Mouse (Mus musculus): ENCODE results near the gene Clcn7. TPM values are rescaled to one million over a fixed set of nuclear protein-coding genes. Genes with fewer than 3 reads are reported as not detected.

The Clcn7 gene
- total RNA-seq (2021), result 10 to 100 TPM; 27.5 to 28.9 TPM
- long read RNA-seq, experiment 1, full-length matches to known transcripts, result 12 of 23 reads
- long read RNA-seq, experiment 1, partial matches to known transcripts, result 5 of 23 reads
- long read RNA-seq, experiment 1, other reads (novel, unspliced or antisense), result 6 of 23 reads
- long read RNA-seq, experiment 2, full-length matches to known transcripts, result 16 of 33 reads
- long read RNA-seq, experiment 2, partial matches to known transcripts, result 13 of 33 reads
- long read RNA-seq, experiment 2, other reads (novel, unspliced or antisense), result 4 of 33 reads

DNA sequence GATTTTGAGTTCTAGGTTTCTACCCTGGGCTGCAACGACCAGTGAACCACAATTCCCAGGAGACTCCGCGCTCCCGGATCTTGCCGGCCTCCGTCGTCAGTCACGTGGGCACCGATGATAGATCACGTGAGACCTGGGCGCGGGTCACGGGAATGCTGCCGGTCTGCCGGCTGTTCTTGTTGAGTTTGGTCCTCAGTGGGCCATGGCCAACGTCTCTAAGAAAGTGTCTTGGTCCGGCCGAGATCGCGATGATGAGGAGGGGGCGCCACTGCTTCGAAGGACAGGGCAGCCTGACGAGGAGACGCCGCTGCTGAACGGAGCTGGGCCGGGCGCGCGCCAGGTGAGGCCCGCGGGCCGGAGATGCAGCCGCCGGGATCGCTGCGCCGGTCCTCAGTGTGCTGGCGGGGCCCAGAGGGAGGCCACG, at the start of gene Clcn7:
TSS of gene Clcn7 (plus strand) at position 117 of the 424 bp plus-strand sequence.
- peak; percentile 92 to 95 for DNase-seq
- intact Hi-C loops (cut with DNase I), result loop anchor here (2.0 kb wide), 1 partner anchor 16 kb away; no protein-coding TSS in a partner anchor

DNA sequence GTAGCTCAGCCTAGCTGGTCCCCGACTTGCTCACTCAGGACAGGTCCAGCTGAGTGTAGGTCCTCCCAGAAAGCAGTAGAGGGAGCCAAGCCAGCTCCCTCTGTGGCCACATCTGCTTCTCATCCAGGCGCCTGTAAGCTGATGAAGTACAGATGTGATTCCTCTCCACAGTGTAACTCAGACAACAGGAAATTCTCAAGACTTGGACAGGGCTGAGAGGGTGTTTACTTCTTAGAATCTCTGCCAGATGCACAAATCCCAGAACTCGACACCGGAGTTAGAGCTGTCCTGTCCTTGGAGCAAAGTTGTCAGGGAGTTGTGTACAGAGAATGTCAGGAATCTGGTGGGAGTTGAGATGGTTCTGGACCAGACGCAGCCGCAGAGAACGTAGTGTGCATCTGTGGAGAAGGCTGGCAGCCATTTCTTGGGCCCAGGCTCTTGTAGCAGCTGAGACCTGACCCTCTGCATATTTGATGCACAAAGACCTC, 49.7 kb upstream of the Clcn7 start, which contains the start of gene Tmem204:
TSS of gene Tmem204 (minus strand) at position 148 of the 488 bp plus-strand sequence.
- peak; percentile 76 to 80 for DNase-seq
- intact Hi-C loops (cut with DNase I), result no loop called here

DNA sequence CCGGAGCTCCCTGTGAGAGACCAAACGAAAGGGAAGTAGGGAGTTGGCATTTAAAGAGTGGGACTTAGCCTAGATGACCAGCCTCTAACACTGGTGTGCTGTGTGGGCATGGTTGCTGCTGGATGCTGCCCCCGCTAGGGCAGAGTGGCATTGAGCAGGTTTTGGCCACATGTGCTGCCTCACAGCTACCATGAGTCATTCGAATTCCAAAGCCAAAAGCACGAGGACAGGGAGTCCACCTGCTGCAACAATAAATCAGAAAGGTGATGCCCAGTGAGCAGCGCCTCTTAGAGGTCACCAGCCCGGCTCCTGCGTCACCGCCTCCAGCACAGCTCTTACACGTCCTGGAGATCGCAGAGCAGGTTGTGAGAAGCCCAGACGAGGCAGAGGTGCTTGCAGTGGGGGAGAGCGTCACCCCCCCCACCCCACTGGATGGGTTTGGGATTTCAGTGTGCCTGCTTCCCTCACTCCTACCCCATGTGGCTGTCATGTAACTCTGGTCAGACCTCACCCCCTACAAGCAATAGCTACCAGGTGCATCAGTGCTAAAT, 48.3 kb upstream of the Clcn7 start:
- intact Hi-C loops (cut with DNase I), result no loop called here
- no peak for DNase-seq

DNA sequence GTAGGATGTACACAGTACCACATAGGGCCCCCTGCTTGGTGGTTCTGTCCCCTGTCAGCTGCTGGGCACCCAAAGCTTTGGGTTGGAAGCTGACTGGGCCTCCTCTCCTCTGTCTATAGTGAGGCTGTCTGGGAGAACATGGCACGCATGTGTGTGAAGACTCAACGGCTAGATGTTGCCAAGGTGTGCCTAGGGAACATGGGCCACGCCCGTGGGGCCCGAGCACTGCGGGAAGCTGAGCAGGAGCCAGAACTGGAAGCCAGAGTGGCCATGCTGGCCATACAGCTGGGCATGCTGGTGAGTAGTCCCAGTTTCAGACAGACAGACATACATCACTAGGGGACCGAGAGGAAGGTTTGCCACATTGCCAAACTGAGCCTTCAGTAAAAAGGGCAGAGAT, 46.5 kb upstream of the Clcn7 start:
- intact Hi-C loops (cut with DNase I), result no loop called here
- no peak for DNase-seq

DNA sequence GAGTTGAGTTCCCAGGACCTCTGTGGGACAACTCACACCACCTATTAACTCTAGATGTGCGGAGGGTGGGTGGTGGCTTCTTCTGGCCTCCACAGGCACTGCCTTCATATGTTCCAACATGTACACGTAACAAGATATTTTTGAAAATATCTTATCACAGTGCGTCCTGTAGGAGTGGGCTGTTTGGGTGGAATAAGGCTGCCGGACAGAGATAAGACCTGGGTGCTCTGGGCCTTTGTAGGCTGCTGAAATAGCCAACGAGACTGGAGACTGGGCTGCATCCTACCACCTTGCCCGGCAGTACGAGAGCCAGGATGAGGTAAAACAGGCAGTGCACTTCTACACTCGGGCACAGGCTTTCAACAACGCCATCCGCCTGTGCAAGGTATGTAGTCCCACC, 44.0 kb upstream of the Clcn7 start:
- intact Hi-C loops (cut with DNase I), result no loop called here
- DNase-seq, result no peak

DNA sequence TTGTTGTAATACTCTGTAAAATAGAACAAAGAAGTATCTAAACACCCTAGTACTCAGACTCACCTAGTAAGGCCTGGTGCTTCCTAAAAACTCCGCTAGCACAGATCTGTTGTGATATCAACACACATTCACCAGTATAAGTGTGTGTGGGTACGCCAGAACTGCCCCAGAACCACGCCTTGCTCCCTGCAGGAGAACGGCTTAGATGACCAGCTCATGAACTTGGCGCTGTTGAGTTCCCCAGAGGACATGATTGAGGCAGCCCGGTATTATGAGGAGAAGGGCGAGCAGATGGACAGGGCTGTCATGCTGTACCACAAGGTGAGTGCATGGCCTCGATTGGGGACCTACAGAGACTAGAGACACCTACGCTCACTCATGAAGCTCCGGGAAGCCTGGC, 42.7 kb upstream of the Clcn7 start:
- intact Hi-C loops (cut with DNase I), result no loop called here

DNA sequence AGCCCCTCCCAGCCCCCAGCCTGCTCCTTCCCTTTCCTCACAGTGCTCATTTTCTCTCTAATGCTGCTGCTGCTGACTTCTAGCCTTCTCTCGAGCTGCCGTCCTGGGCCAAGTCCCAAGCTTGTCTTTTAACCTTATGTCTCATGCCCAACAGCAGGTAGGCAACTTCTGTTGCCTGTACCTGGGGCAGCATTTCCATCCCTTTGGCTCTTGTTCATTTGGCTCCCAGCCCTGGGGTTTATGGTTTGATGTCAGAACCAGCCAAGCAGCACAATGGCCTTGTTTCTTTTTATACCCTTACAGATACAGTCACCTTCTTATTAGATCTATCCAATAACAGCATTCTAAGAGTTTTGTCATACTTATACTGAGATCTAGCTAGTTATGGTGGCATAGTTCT, 37.0 kb upstream of the Clcn7 start:
- intact Hi-C loops (cut with DNase I), result no loop called here
- DNase-seq, result no peak

More for the DNA sequence above, 42.7 kb upstream of the Clcn7 start:
- DNase-seq, result no peak

DNA sequence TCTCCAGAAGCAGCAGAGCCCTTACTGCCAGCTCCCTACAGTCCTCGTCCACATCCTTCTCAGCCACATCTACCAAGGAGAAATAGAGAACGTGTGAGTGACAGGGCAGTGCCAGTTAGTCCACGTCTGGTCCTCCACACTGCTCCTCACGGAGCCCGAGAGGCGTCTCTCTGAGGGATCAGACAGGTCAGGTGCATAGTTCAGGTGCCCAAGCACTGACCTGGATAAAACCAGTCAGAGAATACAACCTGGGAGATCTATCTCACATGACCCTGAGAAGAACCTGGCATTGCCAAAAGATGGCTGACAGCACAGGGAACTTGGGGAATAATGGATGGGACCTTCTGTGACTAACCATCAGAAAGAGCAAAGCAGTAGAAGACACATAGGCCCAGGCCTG, 33.1 kb upstream of the Clcn7 start:
- no peak for DNase-seq
- intact Hi-C loops (cut with DNase I), result no loop called here

DNA sequence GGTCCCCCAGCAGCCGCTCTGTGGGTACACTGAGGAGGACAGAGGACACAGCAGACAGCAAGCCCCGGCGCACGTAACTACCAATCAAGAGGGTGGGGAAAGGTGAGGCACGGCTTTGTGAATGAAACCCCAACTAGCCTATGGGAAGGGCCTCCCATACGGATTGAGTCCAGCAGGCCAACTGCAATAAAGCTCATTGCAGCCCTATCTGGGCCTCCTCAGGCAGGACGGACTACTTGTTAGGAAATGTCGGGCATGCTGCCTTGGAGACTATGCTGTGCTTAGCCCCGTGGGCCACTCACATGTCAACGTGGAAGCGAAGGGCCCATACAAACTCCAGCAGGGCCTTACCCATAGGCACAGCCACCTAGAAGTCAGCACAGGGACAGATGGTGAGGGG, 31.9 kb upstream of the Clcn7 start:
- intact Hi-C loops (cut with DNase I), result no loop called here
- DNase-seq, result no peak

DNA sequence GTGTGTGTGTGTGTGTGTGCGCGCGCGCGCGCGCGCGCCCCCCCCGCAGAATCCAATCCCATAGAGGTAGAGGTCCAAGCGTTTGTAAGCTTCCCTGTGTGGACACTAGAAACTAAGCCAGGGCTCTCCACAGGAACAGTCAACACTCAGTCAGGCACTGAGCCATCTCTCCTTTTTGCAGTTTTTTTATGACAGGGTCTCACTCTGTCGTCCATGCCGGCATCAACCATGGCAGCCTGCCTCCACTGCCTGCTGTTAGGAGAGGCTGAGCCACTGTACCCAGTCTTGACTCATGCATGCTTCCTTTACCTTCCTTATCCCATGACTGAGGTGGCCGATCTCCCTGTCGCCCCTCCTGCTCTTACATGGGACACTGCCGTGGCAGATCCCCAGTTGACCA, 25.4 kb upstream of the Clcn7 start:
- no peak for DNase-seq
- intact Hi-C loops (cut with DNase I), result no loop called here

DNA sequence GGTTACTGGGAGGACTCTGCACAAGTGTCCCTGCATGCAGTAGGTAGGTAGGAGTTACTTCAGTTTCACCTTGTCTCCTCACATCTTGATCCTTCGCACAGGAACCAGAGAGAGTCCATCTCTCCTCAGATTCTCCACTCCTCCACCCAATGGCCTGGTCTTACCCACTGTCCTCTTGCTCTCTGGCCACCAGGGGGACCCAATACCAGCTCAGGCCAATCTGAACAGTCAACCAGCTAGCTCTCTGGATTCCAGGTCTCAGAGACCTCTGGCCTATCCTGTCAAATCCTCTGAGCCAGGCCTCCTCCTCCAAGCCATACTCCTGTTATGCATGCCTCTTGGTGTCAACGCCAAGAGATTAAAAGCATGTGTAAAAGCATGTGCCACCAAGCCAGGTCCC, 23.6 kb upstream of the Clcn7 start:
- intact Hi-C loops (cut with DNase I), result no loop called here
- peak; percentile 44 to 59 for DNase-seq

DNA sequence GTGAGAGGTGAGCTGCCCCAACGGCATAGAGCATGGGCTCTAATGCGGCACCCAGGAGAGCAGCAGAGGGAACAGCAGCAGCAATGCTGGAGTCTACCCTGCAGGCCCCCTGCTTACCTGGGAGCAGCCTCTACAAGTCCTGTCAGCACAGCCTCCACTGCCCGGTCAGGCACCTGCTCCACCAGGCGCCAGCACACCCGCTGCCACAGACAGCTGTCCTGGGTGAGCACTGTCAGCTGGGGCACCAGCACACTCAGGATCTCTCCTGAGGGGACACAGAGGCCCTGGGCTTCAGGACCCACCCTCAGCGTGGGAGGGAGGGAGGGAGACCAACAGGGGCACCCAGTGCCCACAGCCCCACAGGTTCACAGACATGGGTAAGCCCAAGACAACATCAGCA, 22.6 kb upstream of the Clcn7 start:
- DNase-seq, result no peak
- intact Hi-C loops (cut with DNase I), result no loop called here

DNA sequence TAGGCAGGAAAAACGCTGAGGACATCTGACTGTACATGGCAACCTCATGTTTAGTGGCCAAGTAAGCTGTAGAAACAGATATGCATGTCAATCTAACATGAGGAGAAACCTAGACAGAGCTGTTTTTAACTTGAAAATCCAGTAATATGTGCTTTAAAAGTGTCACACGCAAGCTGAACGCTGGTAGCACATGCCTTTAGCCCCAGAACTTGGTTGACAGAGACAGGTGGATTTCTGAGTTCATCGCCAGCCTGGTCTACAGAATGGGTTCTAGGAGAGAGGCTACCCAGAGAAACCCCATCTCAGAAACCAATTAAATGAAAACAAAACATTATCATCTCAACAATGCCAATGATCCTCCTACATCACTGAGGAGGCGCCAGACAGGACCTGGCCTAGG, 22.0 kb upstream of the Clcn7 start:
- no peak for DNase-seq
- intact Hi-C loops (cut with DNase I), result no loop called here

DNA sequence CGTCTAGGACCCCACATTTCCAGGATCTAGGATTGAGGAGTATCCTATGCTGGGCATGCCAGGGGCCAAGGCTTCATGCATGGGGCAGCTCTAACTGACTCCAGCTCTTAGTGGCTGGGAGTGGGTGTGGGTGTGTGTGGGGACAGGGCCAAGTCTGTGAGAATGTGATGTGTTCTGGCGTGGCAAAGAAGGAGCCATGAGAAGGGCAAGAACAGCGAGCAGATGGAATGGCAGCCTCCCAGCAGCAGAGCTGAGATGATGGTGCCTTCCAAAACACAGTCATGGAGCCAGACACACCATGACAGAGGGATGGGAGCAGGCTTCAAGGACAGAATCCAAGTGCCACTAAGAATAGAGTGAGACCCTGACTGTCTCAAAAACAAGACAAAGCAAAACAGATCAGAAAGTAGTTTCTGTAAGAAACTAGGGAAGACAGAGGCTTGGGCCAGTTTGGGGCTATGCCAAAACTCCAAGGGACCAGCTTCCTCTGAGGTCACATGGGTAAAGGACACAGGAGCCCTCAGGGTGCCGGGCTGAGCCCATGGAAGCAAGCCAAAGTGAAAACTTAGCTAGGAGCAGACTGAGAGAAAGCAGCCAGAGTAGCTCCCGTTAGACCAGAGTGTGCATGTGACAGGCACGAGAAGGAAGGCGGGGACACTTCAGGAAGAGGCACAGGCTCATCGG, 21.3 kb upstream of the Clcn7 start:
- peak; percentile 31 to 51 for DNase-seq
- intact Hi-C loops (cut with DNase I), result no loop called here

DNA sequence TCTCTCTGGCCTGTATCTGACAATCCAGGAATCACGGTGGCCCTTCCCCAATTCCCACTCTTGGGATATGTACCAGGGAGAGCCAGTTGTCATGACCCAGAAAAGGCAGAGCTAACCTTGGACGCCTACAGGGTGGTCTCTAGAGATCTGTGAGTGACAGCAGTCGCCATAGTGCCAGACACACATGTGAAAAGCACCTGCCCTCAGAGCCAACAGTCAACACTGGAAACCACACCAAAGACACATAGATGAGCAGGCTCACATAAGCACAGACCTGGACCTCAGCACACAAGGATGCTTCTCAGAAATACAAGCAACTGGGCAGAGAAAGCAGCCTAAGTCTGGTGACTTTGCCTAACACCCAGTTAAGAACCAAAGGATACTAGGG, 20.8 kb upstream of the Clcn7 start:
- DNase-seq, result no peak
- intact Hi-C loops (cut with DNase I), result no loop called here

DNA sequence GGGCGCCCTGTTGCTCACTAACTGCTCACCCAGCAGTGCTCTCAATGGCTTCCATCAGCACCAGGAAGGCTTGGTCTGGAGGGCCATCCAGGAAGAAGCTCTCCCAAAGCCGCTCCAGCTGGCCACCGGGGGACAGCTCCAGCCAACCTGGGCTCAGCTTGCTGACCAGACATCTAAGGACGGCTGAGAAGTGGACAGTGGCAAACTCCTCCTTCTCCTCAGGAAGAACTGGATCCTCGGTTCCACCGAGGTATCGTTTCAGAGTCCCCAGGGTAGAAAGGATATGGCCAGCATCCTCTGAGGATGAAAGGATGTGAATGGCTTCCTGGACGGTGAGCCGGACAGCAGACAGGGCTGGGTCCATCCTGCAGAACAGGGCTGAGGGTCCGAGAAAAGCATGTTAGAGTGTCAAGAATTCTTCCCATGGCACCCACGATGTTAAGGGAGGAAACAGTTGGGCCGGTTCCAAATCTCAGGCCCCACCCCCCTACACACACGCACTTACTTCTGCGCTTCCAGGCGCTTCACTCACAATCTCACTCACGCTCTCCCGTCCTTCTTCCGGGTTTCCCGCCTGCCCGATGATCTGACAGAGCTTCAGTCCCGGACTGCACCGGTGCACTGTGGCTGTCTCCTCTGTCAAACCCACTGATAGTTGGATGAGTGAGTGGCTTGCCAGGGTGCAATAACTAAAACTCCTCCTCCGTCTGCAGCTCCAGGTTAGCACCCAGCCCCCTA, 18.1 kb upstream of the Clcn7 start:
- peak in 1 of 2 experiments; percentile 7 for DNase-seq
- intact Hi-C loops (cut with DNase I), result loop anchor here (5.0 kb wide), 2 partner anchors 67 to 172 kb away; partner anchors contain the start of gene BC003965

DNA sequence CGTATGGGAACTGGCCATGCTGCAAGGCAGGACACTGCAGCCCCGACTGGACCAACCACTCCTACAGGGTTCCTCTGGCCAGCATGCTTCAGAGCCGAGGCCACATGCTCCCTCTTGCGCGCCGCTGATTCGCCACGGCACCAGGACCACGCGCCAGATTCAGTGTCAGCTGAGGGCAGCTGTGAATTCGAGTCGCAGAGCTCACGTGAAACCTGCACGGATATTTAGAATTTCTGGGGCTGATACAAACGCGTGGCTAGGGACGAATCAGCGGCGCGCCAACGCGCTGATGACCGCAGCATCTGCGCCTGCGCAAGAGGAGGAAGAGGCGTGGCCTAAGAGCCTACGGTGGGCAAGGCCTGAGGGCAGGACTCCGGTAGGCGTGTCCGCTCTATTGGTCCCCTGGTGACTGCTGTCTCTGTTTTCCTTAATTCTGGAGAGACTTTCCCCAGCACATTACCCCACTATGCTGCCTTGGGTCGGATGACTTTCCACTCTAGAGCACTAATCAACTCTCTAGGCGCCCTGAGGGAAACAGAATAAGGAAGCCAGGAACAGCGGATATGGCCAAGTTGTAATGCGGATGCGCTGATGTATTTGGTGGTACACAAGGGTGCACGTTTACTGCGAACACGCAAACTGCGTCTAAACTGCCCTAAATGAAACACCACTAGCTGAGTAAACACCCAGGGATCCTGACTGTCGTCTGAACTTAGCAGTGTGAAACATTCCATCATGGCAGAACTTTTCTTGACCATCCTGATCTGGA, 17.3 kb upstream of the Clcn7 start, which contains the start of gene Telo2:
TSS of gene Telo2 (minus strand) at position 304 of the 769 bp plus-strand sequence.
- DNase-seq, result peak; percentile 94 to 97
- intact Hi-C loops (cut with DNase I), result loop anchor here (2.0 to 5.0 kb wide), 3 partner anchors 17 to 171 kb away; partner anchors contain the start of genes BC003965 and Clcn7

DNA sequence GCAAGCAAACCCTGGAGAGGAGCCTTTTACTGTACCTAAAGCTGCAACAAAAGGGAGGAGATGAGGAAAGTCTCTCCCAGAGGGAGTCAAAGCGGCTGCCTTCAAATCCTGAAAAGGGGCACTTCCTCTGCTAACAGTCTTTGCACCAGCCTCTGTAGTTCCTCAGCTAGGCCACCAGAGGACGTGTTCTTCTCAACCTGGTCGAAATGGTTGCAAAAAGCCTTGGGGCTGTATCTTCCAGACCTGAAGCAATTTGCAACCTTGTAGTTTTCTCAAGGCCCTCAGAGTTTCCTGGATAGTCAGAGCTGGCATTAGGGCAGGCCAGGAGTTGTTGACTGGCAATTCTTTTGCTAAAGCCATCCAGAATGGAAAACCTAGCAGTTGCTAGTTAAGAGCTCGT, 15.9 kb upstream of the Clcn7 start:
- intact Hi-C loops (cut with DNase I), result loop anchor here (2.0 to 5.0 kb wide), 3 partner anchors 16 to 170 kb away; partner anchors contain the start of genes BC003965 and Clcn7
- DNase-seq, result peak in 1 of 2 experiments; percentile 23

DNA sequence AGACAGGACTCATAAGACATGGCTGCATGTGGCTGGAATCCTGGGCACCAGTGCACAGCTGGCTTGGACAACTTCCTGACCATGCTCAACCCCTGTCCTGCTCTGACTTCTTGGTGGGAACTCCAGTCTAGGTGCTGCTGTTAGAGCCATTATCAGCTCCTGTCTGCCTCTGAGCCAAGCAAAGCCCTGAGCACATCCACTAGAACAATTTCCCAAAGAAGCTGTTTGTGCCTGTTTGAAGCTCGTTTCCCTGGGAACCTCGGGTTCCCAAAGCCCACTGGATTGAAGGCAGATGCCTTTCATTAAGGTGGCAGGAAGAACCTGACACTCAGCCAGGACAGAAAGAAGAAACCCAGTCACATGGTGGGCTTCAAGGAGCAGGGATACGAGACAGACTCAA, 12.8 kb upstream of the Clcn7 start, which contains the start of gene Ptx4:
TSS of gene Ptx4 (plus strand) at position 355 of the 400 bp plus-strand sequence.
- intact Hi-C loops (cut with DNase I), result no loop called here
- peak in 1 of 2 experiments; percentile 7 for DNase-seq

DNA sequence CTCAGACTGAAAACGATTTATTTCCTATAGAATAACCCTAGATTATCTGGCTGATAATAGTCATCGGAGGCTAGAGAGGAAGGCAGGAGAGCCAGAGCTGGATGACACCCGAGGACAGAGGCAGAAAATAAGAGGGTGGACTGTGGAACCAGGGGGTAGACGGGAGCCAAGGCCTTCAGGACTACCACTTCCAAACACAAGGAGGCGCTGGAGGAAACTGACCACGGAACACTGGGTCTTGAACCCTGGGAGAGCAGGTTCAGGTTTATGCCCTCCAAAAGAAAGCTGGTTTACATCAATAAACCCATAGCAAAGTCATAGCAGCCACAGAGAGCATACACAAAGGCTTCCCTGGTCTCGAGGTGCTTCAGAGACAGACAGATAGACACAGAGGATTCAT, 9.2 kb upstream of the Clcn7 start:
- peak in 1 of 2 experiments; percentile 23 for DNase-seq
- intact Hi-C loops (cut with DNase I), result no loop called here

Measured in heart, postnatal 14 days (tissue).